Mouse (Mus musculus) liver, postnatal 0 days (tissue): ENCODE results near the gene Emp1. TPM values are rescaled to one million over a fixed set of nuclear protein-coding genes. Genes with fewer than 3 reads are reported as not detected.

Experiments used
- ATAC-seq: fragments of 200-750 bp; cut with Nextera tagmentation; 2 replicates; pipeline ENCODE4 v1.8.0; 2017; ENCODE audit warnings: mild to moderate bottlenecking, moderate library complexity
- DNase-seq: peaks from one replicate; pipeline ENCODE4 v3.0.0-alpha.2; 2016
- H3K27ac ChIP-seq: fragments of 300-500 bp; sonication (generic); 2 replicates; pipeline ENCODE4 v1.5.1; 2014; ENCODE audit warnings: antibody characterized with exemption, moderate library complexity, mild to moderate bottlenecking, low read depth
- H3K27me3 ChIP-seq: fragments of 300-500 bp; sonication (generic); 2 replicates; pipeline ENCODE4 v1.6.1; 2014; ENCODE audit warnings: low read length, control low read depth, mixed read lengths; ENCODE audit not compliant: insufficient read depth
- H3K36me3 ChIP-seq: fragments of 300-500 bp; sonication (generic); replicated peaks from 2 replicates; pipeline ENCODE4 v1.6.1; 2014; ENCODE audit warnings: mild to moderate bottlenecking, control low read depth, low read length, moderate library complexity, mixed read lengths; ENCODE audit not compliant: insufficient read depth
- H3K4me1 ChIP-seq: fragments of 300-500 bp; sonication (generic); 2 replicates; pipeline ENCODE4 v1.6.1; 2014; ENCODE audit warnings: antibody characterized with exemption, mild to moderate bottlenecking, control low read depth; ENCODE audit not compliant: insufficient read depth
- H3K4me2 ChIP-seq: fragments of 300-500 bp; sonication (generic); 2 replicates; pipeline ENCODE4 v1.6.1; 2014; ENCODE audit warnings: low read depth, mild to moderate bottlenecking, low read length, moderate library complexity, mixed read lengths
- H3K4me3 ChIP-seq: fragments of 300-500 bp; sonication (generic); 2 replicates; pipeline ENCODE4 v1.5.1; 2014; ENCODE audit warnings: low read depth, low read length
- H3K9ac ChIP-seq: fragments of 300-500 bp; sonication (generic); replicated peaks from 2 replicates; pipeline ENCODE4 v1.6.1; 2014; ENCODE audit warnings: mild to moderate bottlenecking, moderate library complexity
- H3K9me3 ChIP-seq: fragments of 300-500 bp; sonication (generic); 2 replicates; pipeline ENCODE4 v1.6.1; 2016; ENCODE audit warnings: mild to moderate bottlenecking, control low read depth, low read length, mixed read lengths
- CTCF ChIP-seq: sonication (generic); IDR thresholded peaks from 2 replicates; pipeline ENCODE4 v1.5.1; 2016; ENCODE audit warnings: antibody characterized with exemption, low read depth
- EP300 ChIP-seq: IDR thresholded peaks from 2 replicates; pipeline ENCODE4 v1.6.1; 2016; ENCODE audit warnings: antibody characterized with exemption, low read depth, mild to moderate bottlenecking
- WGBS: fragments of 180-500 bp; shearing (Covaris S2); extraction: QIAGEN DNeasy Blood & Tissue Kit; methylation state at CpG from one replicate; pipeline ENCODE4 v1.1.7; 2014; ENCODE audit not compliant: insufficient replicate concordance; 5-methylcytosine and 5-hydroxymethylcytosine counted together
- polyA plus RNA-seq: library from polyadenylated mRNA; unstranded; fragments of >200 nt; fragmentation: Nextera tagmentation; extraction: Ambion mirVana; gene quantifications from 2 replicates; pipeline ENCODE4 v1.2.1, GENCODE M21; 2015

Emp1 gene
- polyA plus RNA-seq, 1 experiment from 2014 or later = 1.2 TPM

- Histone ChIP-seq H3K9ac (no peak overlapping the region), H3K4me3 (no peak overlapping the region), H3K4me1 (no peaks in the 10 kb centered on the region), H3K27me3 (0 out of 2 replicates have a peak, but pooled peaks cover 3% of the 10 kb centered on the region), H3K27ac (no peak overlapping the region), H3K4me2 (no peak overlapping the region), H3K9me3 (no peaks in the 10 kb centered on the region), H3K36me3 (no peaks in the 10 kb centered on the region)
- DNase-seq (no peak), ATAC-seq (no peak)
- WGBS = 38% methylated on average over 4 of the region's 4 CpGs
- no peak for TF ChIP-seq CTCF
Observed at GRCm38 (mm10) chr6:135407323-135407722, 45.0 kb downstream of the Emp1 start.

GRCm38 (mm10) chr6:135411712-135412319, 49.5 kb downstream of the Emp1 start:
- no peaks in the 10 kb centered on the region for H3K27me3 ChIP-seq
- no peak overlapping the region for H3K4me3 ChIP-seq
- no peak overlapping the region for H3K4me2 ChIP-seq
- TF ChIP-seq CTCF (no peak), EP300 (no peak)
- no peaks in the 10 kb centered on the region for H3K9me3 ChIP-seq
- no peak overlapping the region for H3K27ac ChIP-seq
- DNase-seq = no peak
- H3K36me3 ChIP-seq = no peaks in the 10 kb centered on the region
- no peaks in the 10 kb centered on the region for H3K4me1 ChIP-seq
- no peak overlapping the region for H3K9ac ChIP-seq
- ATAC-seq = no peak
- WGBS = 85% methylated on average over 10 of the region's 10 CpGs

GRCm38 (mm10) chr6:135412649-135413048, 50.3 kb downstream of the Emp1 start:
- Histone ChIP-seq H3K4me3 (no peak overlapping the region), H3K4me2 (no peak overlapping the region), H3K27ac (no peak overlapping the region), H3K9me3 (no peaks in the 10 kb centered on the region), H3K4me1 (no peaks in the 10 kb centered on the region), H3K27me3 (no peaks in the 10 kb centered on the region), H3K36me3 (no peaks in the 10 kb centered on the region), H3K9ac (no peak overlapping the region)
- DNase-seq (no peak), ATAC-seq (no peak)
- TF ChIP-seq EP300 (no peak), CTCF (no peak)
- WGBS = 66% methylated on average over 6 of the region's 6 CpGs

DNA sequence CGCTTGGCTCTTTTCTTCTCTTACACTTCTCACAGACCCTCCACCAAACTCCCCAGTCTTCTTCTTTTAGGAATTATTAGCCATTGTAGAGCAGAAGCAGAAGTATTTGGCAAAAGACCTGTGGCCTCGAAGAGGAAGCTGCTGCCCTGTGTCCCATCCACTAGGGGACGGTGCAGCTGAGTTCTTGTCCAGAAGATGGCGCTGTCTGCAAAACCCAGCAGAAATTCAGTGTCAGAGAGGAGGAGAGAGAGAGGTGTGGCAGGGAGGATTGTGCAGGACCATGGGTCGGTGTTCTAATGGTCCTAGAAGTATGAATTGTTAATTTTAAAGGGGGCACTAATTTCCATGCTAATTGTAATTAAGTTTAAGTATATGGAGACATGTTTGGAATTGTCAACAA, 55.1 kb downstream of the Emp1 start:
- TF ChIP-seq CTCF (peak; percentile 84), EP300 (no peak)
- 26% methylated on average over 5 of the region's 5 CpGs for WGBS
- DNase-seq = peak; percentile 62
- Histone ChIP-seq H3K27ac (no peak overlapping the region), H3K4me1 (0 out of 2 replicates have a peak, but pooled peaks cover 3% of the 10 kb centered on the region), H3K27me3 (no peaks in the 10 kb centered on the region), H3K4me2 (no peak overlapping the region), H3K4me3 (no peak overlapping the region), H3K9me3 (no peaks in the 10 kb centered on the region), H3K9ac (no peak overlapping the region), H3K36me3 (no peaks in the 10 kb centered on the region)
- no peak for ATAC-seq

DNA sequence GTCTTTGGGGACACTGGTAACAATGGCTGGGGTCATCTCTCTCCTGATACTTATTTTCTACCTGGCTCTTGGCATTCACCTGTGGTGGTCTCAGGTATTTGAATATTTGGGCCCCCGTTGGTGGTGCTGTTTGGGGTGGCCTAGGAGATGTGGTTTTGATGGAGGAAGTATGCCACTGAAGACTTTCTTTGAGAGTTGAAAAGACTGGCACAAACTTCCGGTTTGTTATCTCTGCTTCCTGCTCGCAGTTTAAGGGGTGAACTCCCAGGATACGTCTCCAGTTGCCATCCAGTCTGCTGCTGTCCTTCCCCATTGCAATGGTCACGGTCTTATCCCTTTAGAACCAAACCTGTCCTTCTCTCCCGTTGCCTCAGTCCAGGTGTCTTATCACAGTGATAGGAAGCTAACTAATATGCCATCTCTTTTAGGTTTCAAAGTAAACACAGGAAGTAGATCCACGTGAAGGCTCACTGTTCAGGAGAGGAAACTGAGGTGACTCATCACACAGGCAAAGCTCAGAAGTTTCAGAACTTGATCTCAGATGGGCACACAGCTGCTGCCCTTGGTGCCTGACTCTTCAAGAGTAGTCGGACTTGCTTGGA, 56.0 kb downstream of the Emp1 start:
- Histone ChIP-seq H3K27me3 (no peaks in the 10 kb centered on the region), H3K36me3 (no peaks in the 10 kb centered on the region), H3K4me1 (0 out of 2 replicates have a peak, but pooled peaks cover 3% of the 10 kb centered on the region), H3K27ac (no peak overlapping the region), H3K9me3 (0 out of 2 replicates have a peak, but pooled peaks cover 2% of the 10 kb centered on the region), H3K4me3 (no peak overlapping the region), H3K9ac (no peak overlapping the region), H3K4me2 (no peak overlapping the region)
- ATAC-seq = no peak
- TF ChIP-seq EP300 (no peak), CTCF (no peak)
- 27% methylated on average over 8 of the region's 8 CpGs for WGBS
- no peak for DNase-seq

- Histone ChIP-seq H3K36me3 (no peaks in the 10 kb centered on the region), H3K27me3 (no peaks in the 10 kb centered on the region), H3K27ac (no peak overlapping the region), H3K9ac (no peak overlapping the region), H3K4me3 (no peak overlapping the region), H3K9me3 (no peaks in the 10 kb centered on the region), H3K4me1 (no peaks in the 10 kb centered on the region), H3K4me2 (no peak overlapping the region)
- TF ChIP-seq CTCF = no peak
- TF ChIP-seq EP300 = no peak
- DNase-seq (no peak), ATAC-seq (no peak)
- 50% methylated on average over 2 of the region's 2 CpGs for WGBS
Observed at GRCm38 (mm10) chr6:135428246-135428645, 65.9 kb downstream of the Emp1 start.
